Mouse (Mus musculus) ES-CJ7 (cell line): ENCODE results near the gene Gm37240.

Source experiments
- DNase-seq: peaks from one replicate; pipeline ENCODE4 v3.0.0; 2011; ENCODE audit warnings: low read depth, low spot score

Gm37240 gene

DNA sequence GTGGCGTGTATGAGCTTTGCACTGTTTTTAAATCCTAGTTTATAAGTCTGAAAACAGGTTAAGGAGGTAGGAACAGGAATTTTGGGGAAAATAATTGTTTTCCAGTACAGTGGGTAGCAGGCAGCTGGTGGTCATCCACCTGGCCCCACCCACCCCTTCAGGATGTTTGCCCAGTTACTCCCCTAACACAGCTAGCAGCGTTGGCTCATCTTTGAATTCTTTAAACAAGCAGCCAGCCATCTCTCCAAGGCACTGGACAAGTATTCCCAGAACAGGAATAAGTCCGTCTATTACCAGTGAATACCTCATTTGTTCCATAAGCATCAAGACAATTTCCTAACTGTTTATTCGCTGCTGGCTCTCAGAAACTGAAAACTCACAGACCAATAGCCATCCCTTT, 1111.7 kb downstream of the Gm37240 start:
- no peak for DNase-seq

DNA sequence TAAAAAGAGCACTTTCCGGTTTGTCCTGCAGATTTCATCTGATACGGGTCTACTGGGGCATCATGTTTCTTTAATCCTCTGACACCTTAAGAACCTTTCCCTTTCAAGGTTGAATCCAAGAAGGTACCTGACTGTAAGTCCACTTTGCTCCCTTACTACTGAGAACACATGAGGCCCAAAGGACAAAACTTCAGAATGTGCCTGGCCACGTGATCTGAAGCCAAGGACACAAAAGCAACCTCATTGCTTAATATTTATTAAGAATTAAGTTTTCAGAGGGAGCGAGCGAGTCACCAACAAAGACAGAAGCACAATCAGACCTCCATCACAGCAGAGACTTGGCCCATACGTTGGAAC, 1112.3 kb downstream of the Gm37240 start:
- DNase-seq = no peak

DNA sequence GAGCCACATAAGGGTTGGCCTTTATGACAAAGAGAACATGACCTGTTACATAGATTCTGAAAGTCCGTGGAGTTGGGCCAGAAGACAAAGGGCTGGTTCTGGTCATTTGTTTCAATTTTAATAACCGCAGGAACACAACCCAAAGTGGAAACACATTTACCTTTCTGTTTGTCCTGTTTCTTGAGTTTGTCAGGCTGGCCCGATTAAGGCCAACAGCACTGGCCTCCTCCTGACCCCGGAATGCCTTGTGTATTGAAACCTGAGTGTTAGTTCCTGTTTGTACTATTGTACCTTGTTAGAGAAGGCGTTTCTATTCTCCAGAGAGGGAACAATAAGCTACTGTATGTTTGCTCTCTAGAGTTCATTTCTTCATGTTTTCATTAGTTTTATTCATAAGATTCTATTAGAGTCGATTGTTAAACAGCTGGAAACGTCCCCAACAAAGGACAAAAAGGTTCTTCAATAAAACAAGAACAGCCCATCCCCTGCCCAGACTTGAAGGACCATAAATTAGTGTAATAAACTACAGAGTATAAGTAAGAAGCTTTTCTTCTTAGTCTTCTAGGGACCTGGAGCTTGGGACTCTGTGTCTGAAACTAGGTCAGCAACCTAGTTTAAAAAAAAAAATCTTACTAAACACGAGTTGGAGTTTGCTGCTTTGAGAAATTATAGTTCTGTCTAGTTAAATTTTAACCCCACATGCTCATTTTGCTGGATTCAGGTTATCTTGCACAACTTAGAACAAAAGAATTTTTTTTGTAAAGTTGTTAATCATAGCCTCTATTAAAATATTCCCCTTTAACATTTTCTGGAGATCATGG, 1112.9 kb downstream of the Gm37240 start:
- DNase-seq = no peak

DNA sequence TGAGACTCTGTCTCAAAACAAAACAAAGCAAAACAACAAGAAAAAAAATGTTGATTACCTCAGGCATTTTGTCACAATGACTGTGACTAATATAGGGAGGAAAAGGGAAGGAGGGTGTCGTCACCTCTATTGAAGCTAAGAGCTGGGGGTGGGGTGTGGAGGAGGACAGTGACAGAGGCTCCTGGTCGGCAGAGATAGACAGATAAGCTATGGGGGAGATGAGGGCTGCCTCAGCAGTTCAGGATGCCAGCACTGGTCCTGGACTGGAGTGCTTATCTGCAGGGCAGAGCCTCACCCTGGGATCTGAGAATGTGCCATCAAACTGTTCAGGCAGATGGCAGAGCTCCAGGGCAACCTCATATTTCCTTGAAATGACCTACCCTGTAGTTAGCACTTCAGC, 1115.3 kb downstream of the Gm37240 start:
- no peak for DNase-seq

DNA sequence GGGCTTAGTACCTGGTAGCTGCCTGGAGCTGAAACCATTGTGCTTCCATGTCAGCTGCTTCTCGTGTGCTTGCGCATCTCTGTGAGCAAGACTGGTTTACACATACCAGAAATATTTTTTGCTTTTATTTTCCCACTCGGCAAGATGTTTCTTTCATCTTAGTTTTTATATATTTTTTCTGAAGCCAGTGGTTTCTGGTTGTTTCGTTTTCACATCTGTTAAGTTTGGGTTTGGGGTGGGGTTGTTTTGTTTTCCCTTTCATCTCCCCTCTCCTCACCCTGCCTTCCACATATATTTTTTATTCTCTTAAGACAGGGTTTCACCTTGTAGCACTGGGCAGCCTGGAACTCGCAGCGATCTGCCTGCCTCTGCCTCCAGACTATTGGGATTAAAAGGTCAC, 1116.8 kb downstream of the Gm37240 start:
- no peak for DNase-seq

DNA sequence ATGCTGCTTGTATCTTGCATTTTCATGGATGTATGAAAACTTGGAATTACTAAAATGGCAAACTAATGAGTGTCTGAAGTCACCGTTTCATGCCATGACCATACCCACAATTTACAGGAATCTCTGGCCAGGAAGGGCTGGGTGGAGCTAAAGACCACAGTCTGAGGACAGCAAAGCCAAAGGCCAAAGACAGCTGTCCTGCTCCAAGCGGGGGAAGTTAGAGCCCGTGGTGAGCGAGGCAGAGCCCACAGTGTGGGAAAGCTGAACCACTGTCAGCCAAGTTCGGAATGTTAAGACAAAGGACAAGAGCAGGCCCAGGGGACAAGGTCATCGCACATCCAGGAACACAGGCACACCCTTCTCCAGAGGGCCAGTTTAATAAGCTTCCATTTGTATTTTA, 1117.9 kb downstream of the Gm37240 start:
- peak; percentile 19 for DNase-seq

DNA sequence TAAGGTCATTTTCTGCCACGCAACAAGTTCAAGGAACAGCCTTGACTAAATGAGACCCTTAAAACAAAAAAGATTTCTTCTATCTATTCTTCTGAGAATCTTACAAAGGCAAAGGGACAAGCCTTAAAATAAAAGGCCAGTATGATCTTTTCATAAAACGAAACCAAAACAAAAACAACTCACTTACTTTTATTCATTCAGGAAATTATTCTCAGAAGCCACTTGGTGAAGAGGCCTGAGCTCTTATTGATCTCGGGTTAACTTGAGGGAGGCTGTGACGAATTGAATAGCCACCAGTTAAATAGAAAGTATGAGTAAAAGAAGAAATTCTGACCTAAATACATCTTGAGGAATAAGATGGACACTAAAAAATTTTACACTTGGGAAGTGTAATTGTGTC, 1118.4 kb downstream of the Gm37240 start:
- DNase-seq = no peak

DNA sequence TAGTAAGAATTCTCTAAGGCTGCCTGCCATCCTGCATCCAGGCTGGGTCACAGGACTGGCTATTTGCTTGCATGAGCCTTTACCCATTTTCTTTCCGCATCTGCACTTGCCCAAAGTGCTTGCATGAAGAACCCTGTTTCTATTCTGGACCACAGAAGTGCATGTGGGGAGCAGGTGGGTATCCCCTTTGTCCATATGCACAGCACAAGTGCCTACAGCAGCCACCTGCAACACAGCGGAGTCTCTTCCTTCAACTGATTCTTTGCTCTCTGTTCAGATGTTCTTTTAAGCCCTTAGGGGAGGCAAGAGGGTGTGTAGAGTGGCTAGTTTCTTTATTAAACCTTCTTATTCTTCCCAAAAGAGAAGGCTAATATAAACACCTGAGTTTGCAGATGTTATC, 1133.5 kb downstream of the Gm37240 start:
- DNase-seq = no peak

DNA sequence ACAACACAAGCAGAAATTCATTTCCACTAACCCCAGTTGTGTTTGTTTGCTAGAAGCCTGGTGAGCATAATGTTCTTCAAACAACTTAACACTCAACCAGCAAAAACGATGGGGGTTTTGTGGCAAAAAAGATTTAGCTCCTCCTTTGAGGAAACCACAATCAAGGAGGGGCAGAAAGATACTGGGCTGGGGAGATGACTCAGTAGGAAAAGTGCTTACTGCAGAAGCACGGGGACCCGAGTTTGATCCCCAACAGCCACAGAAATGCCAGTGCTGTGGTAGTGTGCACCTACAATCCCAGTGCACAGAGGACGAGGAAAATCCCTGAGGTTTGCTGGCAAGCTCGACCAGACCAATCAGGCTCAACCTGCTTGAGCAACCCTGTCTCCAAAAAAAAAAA, 1138.1 kb downstream of the Gm37240 start:
- no peak for DNase-seq

DNA sequence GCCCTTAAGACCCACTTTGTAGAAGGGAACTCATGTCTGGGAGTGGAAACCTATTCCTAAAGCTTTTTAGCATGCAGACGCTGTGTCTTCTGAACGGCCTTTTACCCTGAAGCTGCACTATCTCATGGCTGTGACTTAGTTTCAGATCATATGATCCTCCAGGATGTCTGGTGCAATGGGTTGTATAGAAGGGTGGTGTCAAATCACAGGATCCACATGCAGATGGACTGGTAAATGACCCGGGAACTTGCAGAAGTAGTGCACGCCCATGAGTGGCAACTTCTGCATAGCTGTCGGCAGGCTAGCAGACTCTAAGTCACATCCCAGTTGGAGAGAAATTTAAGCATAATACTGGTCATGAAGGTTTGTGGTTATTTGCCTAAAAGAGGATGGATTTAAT, 1139.2 kb downstream of the Gm37240 start:
- DNase-seq = no peak

DNA sequence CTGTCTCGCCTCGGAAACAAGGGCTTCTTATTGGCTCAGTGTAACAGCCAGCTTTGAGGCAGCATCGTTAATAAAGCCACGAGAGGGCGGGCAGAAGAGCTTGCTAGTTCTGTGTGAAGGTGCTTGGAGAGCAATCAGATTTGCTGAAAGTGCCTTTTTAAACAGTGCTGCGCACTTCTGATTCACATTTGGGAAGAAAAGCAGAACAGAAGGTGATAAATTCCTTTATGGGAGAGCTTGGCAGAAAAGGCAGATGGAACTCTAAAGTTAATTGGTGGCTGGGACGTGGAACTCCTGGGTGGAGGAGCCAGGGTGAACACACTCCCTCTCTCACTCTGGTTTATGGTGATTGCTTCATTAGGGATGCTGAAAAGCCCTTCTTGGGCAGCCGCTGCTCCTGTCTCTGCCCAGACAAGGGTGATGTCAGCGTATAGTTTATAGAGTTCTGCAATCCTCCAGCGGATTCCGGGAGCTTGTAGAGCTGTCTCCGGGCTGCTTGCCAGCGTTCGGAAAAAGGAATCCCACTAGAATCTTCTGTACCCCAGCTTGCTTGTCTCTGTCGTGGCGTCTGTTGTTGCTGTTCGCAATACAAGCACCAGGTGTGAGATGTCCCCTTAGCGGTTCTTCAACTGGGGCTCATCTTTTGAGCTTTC, 1141.7 kb downstream of the Gm37240 start:
- no peak for DNase-seq

DNA sequence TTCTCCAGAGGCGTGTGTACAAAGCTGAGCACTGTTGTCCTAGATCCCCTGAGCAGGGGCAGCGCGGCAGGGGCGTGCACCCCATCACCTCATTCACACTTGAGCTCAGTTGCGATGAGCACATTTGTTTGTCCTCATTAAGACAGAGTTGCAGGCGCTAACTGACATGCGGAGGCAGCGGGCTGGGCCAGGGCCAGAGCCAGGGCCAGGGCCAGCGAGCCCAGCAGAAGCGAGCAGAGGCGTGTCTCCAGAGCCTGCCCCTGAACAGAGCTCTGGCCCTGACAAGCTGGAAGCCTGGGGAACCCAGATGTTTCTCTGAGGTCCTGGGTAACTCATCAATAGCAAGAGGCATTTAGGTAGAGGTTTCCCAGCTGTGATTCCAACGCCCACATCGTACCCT, 1142.6 kb downstream of the Gm37240 start:
- DNase-seq = no peak

DNA sequence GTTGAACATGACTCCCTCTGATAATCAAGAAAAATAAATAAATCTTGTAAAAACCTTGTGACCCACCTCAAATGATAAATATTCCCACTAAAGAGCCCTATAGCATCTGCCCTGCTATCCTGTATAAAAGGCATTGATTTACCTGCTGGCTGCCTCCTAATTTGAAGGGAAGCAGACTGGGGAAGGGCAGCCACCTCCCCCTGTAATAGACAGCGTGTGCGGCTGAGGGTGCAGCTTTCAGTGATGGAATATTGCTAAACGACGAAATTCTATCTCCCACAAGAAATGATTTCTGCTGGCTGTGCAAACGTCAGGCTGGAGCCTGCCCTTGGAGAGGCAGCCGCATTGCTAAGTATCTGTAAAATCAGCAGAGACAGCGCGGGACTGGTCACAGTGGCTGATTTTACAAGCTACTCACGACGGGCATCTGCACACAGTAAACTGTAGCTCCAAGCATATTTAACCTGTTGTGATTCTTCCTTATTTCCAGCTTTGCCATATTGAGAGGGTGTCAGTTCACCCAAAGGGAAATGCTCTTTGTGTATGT, 1147.2 kb downstream of the Gm37240 start:
- no peak for DNase-seq

DNA sequence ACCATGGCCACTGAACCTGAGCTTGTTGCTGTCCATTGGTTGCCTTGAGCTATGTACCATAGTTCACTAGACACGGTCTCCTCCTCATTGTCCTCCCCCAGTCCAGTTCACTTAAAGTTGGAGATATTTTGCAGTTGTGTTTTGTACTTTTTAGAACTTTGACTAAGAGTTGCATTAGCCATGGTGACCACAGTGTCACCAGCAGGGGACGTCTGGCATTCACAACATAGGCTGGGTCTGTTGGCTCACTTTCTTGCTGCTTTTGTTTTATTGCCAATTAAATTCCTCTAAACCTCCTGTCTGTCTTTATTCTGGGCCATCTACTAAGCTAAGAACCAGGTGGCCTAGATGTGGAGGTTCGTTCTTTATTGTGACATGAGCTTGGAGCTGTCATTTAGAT, 1150.2 kb downstream of the Gm37240 start:
- DNase-seq = no peak

DNA sequence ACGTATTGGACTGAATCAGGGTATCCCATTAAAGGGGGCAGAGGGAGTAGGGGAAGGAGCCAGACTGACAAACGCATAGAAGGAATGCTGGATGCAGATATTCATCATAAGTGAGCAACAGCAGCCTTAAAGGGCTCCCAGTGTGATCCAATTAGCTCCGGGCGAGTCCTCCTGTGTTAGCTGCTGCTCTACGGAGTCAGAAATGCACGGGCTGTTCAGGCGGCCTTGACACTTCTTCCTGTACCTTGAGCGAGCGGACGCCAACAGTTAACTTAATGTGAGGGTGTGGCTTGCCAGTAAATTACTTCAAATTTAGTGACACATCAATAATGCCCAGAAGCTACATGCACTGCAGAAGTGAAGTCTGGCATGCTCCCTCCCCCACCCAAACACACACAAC, 1151.6 kb downstream of the Gm37240 start:
- peak; percentile 15 for DNase-seq

DNA sequence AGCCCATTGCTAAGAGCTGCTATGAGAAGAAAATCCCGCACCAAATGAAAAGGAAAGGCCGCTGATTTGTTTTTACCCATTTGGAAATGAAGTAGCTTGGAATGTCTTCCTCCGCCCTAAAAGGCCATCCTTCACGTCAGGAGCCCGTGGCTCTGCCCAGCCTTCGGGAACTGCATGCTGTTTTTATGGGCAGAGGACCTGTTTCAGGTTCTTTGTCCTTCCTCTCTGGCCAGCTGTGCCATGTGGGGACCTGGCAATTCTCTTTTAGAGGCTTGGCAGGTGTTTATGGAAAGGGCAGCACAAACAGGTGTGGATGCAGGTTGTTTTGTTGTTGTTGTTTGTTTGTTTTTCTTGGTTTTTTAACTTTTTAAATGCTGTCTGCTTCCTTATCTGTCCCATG, 1154.8 kb downstream of the Gm37240 start:
- no peak for DNase-seq

DNA sequence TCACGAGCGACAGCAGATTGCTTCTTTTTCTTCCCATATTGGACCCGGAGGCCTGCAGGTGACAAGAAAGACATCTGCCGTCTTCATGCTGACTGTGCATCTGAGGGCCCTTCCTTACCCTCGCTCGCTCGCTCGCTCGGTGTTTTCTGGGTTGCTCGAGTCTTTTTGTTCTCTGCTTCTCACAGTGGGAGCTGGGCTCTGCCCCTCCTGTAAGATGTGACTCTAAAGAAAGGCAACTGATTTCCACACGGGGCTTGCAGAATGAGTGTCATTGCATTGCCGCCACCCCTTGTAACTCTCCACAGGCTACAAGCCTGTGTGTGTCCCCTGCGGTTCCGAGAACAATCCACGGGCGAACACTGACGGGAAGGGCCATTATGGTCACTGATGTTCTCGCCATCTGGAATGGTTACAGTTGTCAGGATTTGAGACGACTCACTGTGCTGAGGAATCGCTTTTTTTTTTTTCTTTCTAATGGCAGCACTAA, 1155.3 kb downstream of the Gm37240 start:
- peak; percentile 18 for DNase-seq

DNA sequence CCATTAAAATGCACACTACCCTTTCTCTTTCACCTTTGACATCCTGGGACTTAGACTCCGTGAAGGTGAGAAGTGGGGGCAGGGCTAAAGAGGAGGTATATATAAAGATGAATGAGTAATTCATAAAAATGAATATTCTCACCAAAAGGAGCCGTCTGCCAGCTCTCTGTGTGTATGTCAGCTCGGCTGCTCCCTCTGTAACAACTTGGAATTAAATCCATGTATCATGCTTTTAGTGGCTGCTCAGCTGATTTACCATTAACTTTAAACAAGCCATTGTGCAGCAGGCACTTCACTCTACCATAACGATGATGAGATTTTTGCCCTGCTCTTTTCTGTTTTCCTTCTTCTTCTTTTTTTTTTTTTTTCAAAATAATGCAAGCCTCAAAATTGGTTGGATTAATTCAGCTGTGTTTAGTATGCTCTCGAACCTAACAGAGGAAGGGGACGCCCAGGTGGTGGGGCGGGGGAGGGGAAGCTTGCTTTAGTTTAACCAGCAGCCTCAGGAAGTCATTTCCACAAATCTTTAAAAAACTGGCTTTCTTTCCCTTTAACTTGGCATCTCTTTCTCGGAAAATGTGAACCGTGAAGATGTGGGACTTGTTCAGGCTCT, 1155.8 kb downstream of the Gm37240 start:
- DNase-seq = no peak

DNA sequence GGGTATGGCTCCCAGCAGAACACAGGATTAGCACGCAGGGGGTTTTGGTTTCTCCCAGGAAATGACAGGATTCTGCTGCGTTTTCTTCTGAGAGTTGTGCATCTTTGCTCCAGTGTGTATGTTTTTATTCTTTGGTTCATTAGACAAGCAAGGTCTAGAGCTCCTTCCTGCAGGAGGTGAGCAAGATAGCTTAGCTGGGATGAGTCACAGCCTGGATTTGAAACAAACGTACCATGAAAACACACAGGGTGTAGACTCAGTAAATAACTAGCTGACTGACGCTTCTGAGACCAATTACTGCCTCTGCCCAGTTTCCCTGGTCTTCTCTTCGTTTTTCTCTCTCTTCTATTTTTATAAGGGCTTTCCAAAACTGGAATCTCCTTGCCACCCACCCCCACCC, 1156.3 kb downstream of the Gm37240 start:
- DNase-seq = no peak

DNA sequence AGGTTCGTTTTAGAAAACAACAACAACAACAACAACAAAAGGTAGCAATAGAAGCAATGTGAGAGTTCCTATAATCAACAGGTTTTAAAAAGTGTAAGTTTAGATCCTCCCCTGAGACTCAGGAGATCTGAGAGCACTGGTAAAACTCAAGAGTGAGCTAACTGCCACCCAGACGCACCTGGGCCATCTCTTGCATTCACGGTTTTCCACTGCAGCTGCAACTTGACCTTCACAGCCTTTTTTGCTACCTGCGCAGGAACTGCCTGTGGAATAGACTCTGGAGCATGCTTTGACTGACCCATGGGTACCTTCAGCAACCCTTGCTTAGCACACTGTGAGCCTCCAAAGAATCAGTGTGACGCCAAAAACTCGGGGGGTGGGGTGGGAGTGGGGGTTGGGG, 1157.5 kb downstream of the Gm37240 start:
- no peak for DNase-seq

DNA sequence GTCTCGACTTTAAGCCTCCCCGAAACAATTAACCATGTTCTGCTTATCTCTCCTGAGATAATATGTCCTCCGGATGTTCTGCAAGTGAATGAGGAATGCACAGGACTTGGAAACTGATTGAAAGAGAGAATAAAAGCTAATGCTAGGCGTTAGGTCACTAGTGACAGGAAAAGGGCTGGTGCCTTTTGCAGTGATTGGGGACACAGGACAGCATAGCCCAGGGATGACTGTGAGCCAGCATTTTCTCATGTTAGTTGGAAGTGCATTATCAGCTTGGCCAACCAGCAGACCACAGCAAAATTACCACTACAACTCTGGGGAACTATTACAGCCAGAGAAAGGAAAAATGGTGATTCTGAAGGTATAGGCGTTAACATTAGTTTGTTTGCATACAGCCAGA, 1163.3 kb downstream of the Gm37240 start:
- DNase-seq = no peak

DNA sequence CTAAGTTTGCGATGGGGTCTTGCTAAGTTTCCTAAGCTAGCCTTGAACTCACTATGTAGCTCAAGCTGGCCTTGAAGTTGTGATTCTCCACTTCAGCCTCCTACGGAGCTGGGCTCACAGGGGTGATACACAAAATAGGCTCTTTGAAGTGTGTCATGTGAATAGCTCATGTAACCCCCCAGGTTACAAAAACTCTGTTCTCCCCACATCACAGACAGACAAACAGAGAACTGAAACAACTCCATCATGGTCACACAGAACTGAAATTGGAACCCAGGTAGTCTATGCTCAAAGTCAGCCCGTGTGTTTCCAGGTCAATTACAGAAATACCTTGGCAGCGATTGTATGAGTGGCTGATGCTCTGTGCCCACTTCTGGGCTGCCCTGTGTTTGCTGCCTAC, 1164.6 kb downstream of the Gm37240 start:
- DNase-seq = no peak
